Mouse (Mus musculus): ENCODE results near the gene Rtp2.
A peak's percentile ranks its signal among the peaks of the same experiment; 100 is the strongest.
"Not testable (repeated sequence)": the region's sequence is repeated elsewhere in the genome, so short reads cannot be mapped to it uniquely, and the experiment has no call there.

Rtp2 gene

DNA sequence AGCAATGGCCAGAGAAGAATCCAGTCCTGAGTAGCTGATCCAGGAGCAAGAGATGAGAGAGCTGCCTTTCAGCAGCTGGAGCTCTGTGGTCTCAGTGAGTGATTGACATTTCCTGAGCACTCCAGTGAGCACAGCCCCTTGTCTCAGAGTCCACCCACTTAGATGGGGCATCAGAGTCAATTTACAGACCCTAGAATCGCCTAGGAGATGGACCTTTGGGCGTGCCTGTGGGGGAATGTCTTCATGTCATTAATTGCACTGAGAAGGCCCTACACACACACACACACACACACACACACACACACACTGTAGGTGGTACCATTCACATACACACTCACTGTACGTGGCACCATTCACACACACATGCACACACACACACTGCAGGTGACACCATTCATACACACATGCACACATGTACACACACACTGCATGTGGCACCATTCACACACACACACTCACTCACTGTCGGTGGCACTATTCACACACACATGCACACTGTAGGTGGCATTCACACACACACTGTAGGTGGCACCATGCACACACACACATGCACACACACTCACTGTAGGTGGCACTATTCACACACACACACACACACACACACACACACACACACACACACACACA lies 20.0 kb upstream of the Rtp2 start:
- no peak for DNase-seq (ENCODE audit: low spot score)

- no peak for DNase-seq (ENCODE audit: low spot score)
Observed at GRCm38 (mm10) chr16:23947654-23948053, 15.5 kb upstream of the Rtp2 start.

DNA sequence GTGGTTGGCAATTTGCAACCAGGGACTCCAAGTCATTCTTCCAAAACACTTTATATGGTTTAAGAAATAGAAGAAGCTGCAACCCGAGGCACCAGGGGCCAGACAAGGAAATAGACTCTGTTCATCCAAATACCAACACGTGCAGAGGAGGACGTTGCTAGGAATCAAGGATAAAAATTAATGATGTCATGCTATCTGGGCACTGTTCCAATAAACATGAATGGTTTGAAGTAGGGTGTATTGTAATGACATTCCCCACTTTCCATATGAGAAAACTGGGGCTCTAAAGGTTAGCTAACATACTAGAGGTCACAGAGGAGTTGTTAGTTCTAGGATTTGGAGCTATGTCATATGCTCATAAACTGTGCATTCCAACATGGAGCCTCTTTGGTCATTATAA lies 12.6 kb upstream of the Rtp2 start:
- DNase-seq (ENCODE audit: low spot score): no peak

GRCm38 (mm10) chr16:23934397-23934796 lies 2.2 kb upstream of the Rtp2 start:
- DNase-seq (ENCODE audit: low spot score): no peak

DNA sequence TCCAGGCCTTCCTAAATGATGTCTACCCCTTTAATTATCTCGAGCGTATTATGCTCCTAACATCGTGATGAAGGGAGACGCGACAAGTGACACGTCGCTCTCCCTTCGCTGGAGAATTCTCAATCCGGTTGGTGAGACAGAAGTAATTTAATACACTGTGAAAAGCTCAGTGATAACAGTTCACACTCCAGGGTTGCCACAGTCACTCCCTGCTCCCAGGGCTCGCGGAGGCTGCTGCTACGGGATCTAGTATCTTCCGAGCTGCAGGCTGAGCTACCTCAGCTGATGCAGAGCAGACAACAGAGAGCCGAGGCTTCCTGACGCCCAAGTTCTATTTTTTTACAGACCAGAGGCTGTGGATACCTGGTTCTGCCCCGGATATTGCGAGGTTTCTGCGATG lies 919 bp downstream of the Rtp2 start:
- no peak for DNase-seq (ENCODE audit: low spot score)

DNA sequence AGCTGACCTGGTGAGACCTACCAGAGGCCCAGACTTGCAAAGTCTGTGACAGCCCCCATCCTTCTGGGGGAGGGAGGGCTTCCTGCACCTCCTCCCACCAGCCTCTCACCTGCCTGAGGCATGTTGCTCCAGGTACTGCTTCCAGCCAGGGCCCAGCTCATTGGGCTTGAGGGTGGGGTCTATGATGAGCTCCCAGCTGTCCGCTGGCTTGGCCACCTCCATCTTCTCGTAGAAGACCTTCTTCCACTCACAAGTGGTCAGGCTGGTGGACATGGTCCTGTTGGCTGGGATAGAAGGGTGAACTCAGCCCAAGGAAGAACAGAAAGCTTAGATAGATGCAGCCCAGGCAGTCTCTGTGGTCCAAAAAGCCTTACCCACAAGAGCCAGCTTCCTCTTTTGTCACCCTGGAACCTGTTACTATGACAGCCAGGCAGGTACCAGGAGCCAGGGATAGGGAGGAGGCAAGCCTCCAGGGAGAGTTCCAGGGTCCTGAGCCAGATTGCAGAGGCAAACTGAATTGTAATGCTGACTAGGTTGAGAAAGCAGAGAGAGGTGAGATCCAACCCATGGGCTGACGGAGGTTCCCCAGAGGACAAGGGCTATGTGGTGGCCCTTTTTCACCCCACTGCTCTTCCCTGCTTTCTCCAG lies 1.6 kb downstream of the Rtp2 start:
- DNase-seq (ENCODE audit: low spot score): no peak

- DNase-seq (ENCODE audit: low spot score): no peak
Observed at GRCm38 (mm10) chr16:23927301-23928114, 4.7 kb downstream of the Rtp2 start.

- no peak for DNase-seq (ENCODE audit: low spot score)
Observed at GRCm38 (mm10) chr16:23922906-23923305, 9.3 kb downstream of the Rtp2 start.

DNA sequence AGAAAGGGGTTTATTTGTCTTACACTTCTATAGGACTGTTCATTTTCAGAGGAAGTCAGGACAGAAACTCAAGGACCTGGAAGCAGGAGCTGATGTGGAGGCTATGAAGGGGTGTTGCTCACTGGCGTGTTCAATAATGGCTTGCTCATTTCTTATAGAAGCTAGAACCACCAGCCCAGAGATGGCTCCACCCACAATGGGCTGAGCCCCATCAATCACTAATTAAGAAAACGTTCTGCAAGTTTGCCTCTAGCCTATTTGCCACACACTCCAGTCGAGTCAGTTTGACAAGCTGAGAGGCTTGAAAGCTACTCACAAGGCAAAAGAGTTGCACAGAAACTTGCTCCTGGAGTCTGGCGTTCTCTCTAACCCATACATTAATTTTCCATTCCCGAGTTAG lies 10.5 kb downstream of the Rtp2 start:
- no peak for DNase-seq (ENCODE audit: low spot score)

GRCm38 (mm10) chr16:23919418-23919817 lies 12.8 kb downstream of the Rtp2 start:
- DNase-seq (ENCODE audit: low spot score): no peak

GRCm38 (mm10) chr16:23913401-23913800 lies 18.8 kb downstream of the Rtp2 start:
- no peak for DNase-seq (ENCODE audit: low spot score)

- no peak for DNase-seq (ENCODE audit: low spot score)
Observed at GRCm38 (mm10) chr16:23912741-23913140, 19.5 kb downstream of the Rtp2 start.

DNA sequence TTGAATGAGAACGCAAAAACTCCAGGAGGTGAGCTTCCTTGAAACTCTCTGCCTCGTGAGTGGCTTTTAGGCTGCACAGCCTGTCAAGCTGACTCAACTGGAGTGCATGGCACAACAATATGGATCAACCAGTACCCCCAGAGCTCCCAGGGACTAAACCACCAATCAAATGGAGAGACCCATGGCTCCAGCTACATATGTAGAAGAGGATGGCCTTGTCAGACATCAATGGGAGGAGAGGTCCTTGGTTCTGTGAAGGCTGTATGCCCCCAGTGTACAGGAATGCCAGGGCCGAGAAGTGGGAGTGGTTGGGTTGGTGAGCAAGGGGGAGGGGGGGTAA lies 23.2 kb downstream of the Rtp2 start:
- not testable (repeated sequence) for DNase-seq (ENCODE audit: low spot score)

DNA sequence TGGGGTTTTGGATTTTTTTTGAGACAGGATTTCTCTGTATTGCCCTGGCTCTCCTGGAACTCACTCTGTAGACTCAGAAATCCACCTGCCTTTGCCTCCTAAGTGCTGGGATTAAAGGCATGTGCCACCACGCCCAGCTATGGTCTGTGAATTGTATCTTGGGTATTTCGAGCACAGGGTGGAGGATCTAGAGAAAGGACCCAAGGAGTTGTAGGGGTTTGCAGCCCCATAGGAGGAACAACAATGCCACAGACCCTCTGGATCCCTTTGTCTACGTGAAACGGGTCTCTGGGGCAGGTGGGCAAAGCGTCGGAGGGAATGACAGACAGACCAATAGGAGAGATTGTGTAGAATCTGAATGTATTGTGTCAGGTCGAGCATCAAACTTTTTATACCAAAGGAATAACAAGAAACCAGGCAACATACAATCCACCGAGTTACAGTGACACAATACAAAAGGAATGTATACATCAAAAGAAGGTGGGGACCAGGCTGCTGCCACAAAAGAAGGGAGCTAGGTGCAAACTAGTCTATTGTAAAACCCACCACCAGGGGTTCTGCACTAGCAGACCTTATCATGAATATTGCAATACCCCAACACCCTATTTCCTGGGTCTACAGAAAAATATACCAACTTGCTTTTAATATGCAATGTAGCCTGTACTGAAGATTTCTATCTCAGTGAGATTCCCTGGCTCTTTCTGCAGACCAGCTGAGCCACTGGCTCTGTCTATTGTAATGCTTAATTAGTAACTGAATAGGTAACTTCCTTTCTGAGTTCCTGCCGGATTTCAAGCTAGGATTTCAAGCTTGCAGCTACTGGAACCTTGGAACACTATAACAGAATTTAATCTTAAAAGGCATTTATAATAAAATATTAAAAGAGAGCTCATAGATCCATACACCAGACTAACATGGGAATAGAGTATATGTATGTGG lies 23.8 kb downstream of the Rtp2 start:
- DNase-seq (ENCODE audit: low spot score): not testable (repeated sequence)

GRCm38 (mm10) chr16:23906586-23906985 lies 25.6 kb downstream of the Rtp2 start:
- not testable (repeated sequence) for DNase-seq (ENCODE audit: low spot score)

GRCm38 (mm10) chr16:23901411-23901810 lies 30.8 kb downstream of the Rtp2 start:
- no peak for DNase-seq (ENCODE audit: low spot score)

GRCm38 (mm10) chr16:23900061-23900460 lies 32.1 kb downstream of the Rtp2 start:
- DNase-seq (ENCODE audit: low spot score): no peak

DNA sequence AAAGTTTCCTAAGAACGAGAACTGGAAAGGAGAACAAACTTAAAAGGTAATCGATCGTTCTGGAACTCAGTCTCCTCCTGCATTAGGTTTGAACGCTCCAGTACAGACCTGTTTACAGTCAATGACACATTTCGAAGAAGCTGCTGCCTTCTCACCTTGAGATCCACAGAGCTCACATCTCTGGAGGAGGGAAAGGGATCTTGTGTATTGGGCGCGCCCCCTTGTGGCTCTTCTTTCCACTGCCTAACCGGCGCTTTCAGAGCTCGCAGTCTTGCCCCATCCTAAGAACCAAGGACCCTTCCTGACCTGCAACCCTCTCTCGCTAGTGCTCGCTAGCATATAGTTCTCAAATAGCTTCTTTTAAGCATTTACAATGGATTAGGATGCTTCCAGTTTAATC lies 33.4 kb downstream of the Rtp2 start:
- DNase-seq (ENCODE audit: low spot score): peak; percentile 78

- peak; percentile 67 for DNase-seq (ENCODE audit: low spot score)
Observed at GRCm38 (mm10) chr16:23897984-23898586, 34.1 kb downstream of the Rtp2 start.

DNA sequence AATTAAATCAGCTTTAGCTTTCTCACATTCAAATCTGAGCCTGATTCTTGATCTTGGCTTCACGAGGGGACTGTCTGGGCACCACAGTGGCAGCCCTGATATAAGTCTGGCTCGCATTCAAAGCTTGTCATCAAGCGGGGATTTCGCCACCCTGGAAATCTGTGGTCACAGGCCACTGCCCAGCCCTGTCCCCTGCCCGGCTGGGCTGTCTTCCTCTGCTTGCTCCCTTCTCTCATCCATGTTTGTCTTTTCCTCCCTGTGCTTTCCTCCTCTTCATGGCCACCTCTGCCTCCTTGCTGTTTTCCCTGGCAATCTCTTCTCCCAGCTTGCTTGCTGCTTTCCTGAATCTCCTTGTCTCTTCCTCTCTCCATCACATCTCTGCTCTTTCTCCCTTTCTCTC lies 34.7 kb downstream of the Rtp2 start:
- peak; percentile 5 for DNase-seq (ENCODE audit: low spot score)

DNA sequence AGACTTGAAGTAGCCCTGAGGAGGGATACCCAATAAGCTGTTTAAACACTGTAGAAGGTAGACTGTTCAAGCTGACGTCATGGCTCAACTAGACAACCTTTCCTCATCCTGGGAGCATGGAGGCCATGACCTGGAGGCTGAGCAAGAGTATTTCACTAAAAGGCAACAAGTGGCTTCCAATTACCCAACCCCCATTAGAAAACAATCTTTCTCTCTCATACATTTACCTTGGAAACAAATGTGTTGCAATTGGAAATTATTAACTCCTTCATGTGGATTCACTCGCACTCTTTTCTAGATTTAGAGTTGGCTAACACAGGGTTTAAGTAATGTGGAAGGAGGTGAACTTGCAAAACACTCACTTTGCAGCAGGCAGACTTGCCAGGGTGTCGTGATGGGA lies 37.1 kb downstream of the Rtp2 start:
- no peak for DNase-seq (ENCODE audit: low spot score)

- DNase-seq (ENCODE audit: low spot score): no peak
Observed at GRCm38 (mm10) chr16:23890636-23891035, 41.6 kb downstream of the Rtp2 start, which contains the start of gene Sst. Gene Sst, minus strand, starts transcription at chr16:23890958.
